Mouse (Mus musculus): Measurements from ENCODE around the gene AB124611.
"Not testable (repeated sequence)": the region's sequence is repeated elsewhere in the genome, so short reads cannot be mapped to it uniquely, and the experiment has no call there.

Gene AB124611

GRCm38 (mm10) chr9:21559151-21559550 lies 33.2 kb downstream of the AB124611 start:
- DNase-seq (ENCODE audit: extremely low read depth, low read depth, low spot score), result no peak

GRCm38 (mm10) chr9:21564420-21564819 lies 38.4 kb downstream of the AB124611 start:
- DNase-seq (ENCODE audit: extremely low read depth, low read depth, low spot score), result no peak

- DNase-seq (ENCODE audit: extremely low read depth, low read depth, low spot score), result no peak
Observed at GRCm38 (mm10) chr9:21565004-21565586, 39.1 kb downstream of the AB124611 start.

- DNase-seq (ENCODE audit: extremely low read depth, low read depth, low spot score), result no peak
Observed at GRCm38 (mm10) chr9:21566538-21566937, 40.6 kb downstream of the AB124611 start.

- no peak for DNase-seq (ENCODE audit: extremely low read depth, low read depth, low spot score)
Observed at GRCm38 (mm10) chr9:21567051-21567450, 41.1 kb downstream of the AB124611 start.

GRCm38 (mm10) chr9:21568657-21569255 lies 42.8 kb downstream of the AB124611 start:
- no peak for DNase-seq (ENCODE audit: extremely low read depth, low read depth, low spot score)

- no peak for DNase-seq (ENCODE audit: extremely low read depth, low read depth, low spot score)
Observed at GRCm38 (mm10) chr9:21574012-21574801, 48.2 kb downstream of the AB124611 start.

- no peak for DNase-seq (ENCODE audit: extremely low read depth, low read depth, low spot score)
Observed at GRCm38 (mm10) chr9:21575253-21575652, 49.3 kb downstream of the AB124611 start.

- DNase-seq (ENCODE audit: extremely low read depth, low read depth, low spot score), result no peak
Observed at GRCm38 (mm10) chr9:21576286-21576685, 50.3 kb downstream of the AB124611 start.

GRCm38 (mm10) chr9:21578226-21578625 lies 52.2 kb downstream of the AB124611 start:
- no peak for DNase-seq (ENCODE audit: extremely low read depth, low read depth, low spot score)

GRCm38 (mm10) chr9:21585401-21585800 lies 59.4 kb downstream of the AB124611 start:
- DNase-seq (ENCODE audit: extremely low read depth, low read depth, low spot score), result no peak

GRCm38 (mm10) chr9:21587678-21588349 lies 61.8 kb downstream of the AB124611 start:
- no peak for DNase-seq (ENCODE audit: extremely low read depth, low read depth, low spot score)

GRCm38 (mm10) chr9:21588350-21588749 lies 62.4 kb downstream of the AB124611 start:
- DNase-seq (ENCODE audit: extremely low read depth, low read depth, low spot score), result no peak

GRCm38 (mm10) chr9:21589538-21589937 lies 63.6 kb downstream of the AB124611 start:
- DNase-seq (ENCODE audit: extremely low read depth, low read depth, low spot score), result no peak

- DNase-seq (ENCODE audit: extremely low read depth, low read depth, low spot score), result no peak
Observed at GRCm38 (mm10) chr9:21591127-21591830, 65.3 kb downstream of the AB124611 start.

- no peak for DNase-seq (ENCODE audit: extremely low read depth, low read depth, low spot score)
Observed at GRCm38 (mm10) chr9:21591831-21592702, 66.1 kb downstream of the AB124611 start.

- peak; percentile 73 for DNase-seq (ENCODE audit: extremely low read depth, low read depth, low spot score)
Observed at GRCm38 (mm10) chr9:21592703-21593121, 66.7 kb downstream of the AB124611 start, which contains the start of the genes Timm29 and Yipf2. TSS of gene Timm29 (plus strand) at chr9:21592722. TSS of gene Yipf2 (minus strand) at chr9:21592828.

GRCm38 (mm10) chr9:21593122-21593721 lies 67.2 kb downstream of the AB124611 start:
- DNase-seq (ENCODE audit: extremely low read depth, low read depth, low spot score), result no peak

GRCm38 (mm10) chr9:21594350-21594749 lies 68.4 kb downstream of the AB124611 start:
- not testable (repeated sequence) for DNase-seq (ENCODE audit: extremely low read depth, low read depth, low spot score)

All from fat pad, adult 2 months (tissue).